Mouse (Mus musculus) testis, adult 10 weeks (tissue): Measurements from ENCODE around the gene Pom121l12. TPM values are rescaled to one million over a fixed set of nuclear protein-coding genes. Genes with fewer than 3 reads are reported as not detected.

Source experiments
- polyA plus RNA-seq: library from polyadenylated mRNA; stranded (reverse); fragments of 350-450 nt; fragmentation: Illumina TruSeq; extraction: RNeasy Lipid Tissue Mini Kit (QIAGEN cat#74804); gene quantifications from one replicate; pipeline ENCODE4 v1.2.3, GENCODE M21; 2014; ENCODE audit warnings: low read depth, low replicate concordance

Gene Pom121l12
- 87.1 TPM for polyA plus RNA-seq

DNA sequence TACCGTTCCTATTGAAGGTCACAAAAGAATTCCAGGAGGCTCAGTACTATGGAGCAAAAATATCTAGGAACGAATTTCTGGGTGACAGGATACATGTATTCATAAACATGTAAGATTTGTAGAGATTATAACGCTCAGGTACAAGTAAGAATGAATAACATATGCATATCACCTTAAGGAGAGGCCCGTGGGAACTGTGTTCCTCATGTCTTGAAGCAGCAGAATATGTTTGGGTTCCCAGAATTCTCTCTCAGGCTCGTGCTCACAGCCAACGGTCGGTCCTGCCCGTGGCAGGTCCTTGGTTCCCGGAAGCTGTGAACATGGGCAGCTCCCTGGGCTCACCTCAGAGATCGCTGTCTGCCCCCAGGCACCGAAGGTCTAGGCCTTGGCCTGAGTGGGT is at the start of gene Pom121l12:
TSS of gene Pom121l12 (plus strand) at position 301 of the 400 bp plus-strand sequence.

